Mouse (Mus musculus) c-Kit-negative CD71-positive TER-119-positive erythroid progenitor cells, embryonic 14.5 days (primary cell): ENCODE results near the gene Nr4a2.
A peak's percentile ranks its signal among the peaks of the same experiment; 100 is the strongest.

ENCODE experiments used
- DNase-seq: peaks from one replicate; pipeline ENCODE4 v3.0.0-alpha.2; 2013; ENCODE audit warnings: low read depth, low spot score

Gene Nr4a2

DNA sequence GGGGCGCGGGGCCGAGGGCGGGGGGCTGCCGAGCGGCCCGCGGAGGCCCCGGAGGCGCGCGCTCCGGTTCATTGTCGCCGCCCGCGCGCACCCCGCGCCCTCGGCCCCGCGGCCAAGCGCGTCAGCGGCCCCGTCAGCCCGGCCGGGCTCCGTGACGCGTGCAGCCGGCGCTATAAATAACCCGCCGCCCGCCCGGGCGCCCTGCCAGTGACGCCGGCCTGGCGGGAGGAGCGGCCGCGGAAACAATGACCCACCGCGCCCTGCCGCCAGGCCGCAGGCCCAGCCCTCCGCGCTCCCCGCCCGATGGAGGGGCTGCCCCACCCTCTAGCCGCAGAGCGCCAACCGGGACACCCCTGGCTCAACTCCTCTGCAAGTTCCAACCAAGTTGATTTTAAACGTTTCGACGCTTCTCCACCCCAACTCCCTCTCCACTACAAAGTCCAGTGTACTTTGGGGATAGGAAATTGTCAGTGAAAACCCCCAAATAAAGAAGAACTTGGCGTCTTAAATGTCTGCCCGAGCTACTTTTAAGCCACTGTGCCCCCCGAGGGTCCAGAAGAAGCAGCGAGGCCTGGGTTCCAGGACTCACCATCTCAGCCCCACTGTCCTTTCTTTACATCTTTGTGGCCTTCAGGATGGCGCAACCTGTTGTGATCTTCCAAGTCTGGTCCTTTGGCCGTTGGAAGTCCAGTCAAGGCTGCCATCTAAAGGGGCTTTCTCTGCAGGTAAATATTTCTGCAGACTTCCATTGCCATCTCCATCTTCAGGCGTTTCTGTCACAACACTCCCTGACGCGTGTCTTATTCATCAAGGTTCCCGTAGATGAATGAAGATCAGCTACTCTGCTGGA, at the start of gene Nr4a2:
TSS of gene Nr4a2 (minus strand) at position 13 of the 850 bp plus-strand sequence.
- no peak for DNase-seq

DNA sequence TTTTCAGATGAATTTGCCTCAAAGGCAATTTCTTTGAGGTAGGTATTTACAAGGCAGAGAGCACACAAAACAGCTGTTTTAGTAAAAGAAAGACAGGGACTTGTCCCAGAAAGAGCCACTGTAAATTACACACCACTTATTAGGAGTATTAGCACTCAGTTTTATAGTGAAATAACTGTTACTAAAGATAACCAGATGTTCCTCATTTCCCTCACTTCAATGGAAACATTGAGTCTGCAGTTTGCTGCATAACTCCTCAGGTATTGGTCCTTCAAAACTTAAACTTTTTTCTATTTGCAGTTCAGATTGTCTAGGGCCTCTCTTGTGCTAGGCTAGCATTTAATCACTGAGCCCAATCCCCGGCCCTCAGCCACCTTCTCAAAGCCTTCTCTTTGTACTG, 41.6 kb upstream of the Nr4a2 start:
- DNase-seq: no peak

DNA sequence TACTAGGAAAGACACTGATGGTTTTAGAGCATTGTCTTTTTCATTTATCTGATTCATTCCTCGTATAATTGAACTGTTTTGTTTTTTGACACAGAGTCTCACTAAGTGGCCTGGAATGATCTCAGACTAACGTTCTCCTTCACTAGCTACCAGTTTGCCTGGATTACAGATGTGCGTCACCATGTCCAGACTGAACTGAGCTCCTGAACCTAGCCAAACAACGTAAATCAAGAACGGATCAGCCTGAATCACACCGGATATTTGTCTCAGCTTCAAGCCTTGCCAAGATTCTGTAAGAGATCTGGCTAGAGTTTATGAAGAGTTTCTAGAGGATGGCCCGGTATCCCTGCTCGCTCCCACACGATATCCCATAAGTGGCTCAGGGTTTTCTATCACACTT, 33.0 kb upstream of the Nr4a2 start:
- no peak for DNase-seq

DNA sequence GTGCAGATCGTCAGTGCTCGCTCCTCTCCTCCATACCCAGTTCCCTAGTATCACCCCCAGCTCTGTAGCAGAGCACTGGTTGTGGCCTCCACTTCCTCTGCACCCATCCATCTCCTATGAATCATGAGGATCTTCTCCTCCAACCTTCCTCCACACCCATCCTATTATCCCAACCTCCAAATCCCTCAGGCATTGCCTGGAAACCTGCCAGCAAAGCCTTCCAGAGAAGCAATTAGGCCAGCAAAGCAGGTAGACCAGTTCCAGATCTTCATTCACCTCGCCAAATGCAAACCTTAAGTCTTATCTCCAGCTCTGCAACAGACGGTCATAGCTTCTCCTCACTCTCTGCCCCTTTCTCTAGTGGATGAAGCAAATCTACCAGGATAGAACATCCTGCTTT, 26.0 kb upstream of the Nr4a2 start:
- DNase-seq: no peak

DNA sequence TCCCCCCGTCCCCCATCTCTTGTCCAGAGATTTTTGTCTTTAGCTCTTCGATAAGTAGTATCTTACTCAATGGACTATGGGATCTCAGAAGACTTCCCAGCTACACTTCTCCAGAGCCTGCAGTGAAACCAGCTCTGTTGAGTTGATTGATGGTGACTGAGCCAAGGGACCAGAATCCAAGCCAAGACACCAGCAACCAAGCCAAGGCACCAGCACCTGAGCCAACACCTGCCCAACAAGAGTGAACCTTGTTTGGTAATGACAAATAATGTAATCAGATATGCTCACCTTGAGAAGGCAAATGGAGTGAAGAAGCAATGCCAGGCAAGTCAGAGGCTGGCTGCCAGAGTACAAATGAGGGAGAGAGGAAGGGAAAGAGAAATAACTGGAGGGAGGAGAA, 24.4 kb upstream of the Nr4a2 start:
- no peak for DNase-seq

DNA sequence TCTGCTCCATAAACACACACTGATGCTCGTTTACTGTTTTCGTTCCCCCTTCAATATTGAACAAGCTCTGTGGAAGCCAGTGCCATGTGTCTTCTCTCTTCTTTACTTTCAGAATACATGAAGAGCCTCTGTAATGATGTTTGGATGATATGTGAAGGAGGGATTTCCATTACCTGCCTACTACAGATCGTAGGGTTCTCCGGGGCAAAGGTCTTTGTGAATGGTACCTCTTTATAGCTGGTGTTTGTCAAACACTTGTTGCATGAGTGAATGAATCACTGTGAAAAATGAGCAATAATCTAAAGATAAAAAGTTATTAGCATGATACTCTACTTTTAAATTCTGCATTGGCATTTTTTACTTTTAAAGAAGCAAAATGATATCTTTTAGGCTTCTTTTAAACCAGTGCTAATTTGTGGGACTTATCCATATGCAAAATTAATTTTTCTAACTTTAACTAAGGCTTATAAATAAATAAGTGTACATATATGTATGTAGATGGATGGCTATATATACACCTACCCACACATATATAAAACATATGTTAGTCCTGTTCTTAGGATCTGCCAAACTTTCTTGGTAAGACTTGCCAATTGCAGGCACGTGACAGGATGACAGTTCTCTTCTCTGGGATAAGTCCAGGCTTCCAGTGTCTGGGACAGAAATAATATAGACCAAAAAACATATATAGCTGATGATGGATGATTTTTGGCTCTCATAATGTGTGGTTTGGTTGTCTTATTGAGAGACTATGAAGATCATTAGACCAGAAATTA, 22.0 kb upstream of the Nr4a2 start:
- DNase-seq: no peak

DNA sequence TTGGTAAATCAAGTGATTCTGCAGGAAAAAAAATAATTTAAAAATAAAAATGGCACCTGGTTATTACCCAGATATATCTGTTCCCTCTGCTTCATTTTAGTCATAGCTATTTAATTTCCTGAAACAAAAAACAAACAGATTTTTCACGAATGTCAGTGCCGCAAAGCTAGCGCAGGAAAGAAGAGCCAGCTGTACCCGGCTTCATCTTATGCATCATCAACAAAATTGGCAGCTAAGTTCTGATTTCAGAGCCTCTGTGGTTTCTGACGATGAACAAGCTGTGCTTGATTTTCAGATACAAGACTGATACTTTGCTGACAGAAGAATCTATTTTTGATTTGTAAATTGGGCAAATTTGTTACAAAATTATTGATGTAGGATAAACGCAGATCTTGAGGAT, 14.8 kb upstream of the Nr4a2 start:
- no peak for DNase-seq

DNA sequence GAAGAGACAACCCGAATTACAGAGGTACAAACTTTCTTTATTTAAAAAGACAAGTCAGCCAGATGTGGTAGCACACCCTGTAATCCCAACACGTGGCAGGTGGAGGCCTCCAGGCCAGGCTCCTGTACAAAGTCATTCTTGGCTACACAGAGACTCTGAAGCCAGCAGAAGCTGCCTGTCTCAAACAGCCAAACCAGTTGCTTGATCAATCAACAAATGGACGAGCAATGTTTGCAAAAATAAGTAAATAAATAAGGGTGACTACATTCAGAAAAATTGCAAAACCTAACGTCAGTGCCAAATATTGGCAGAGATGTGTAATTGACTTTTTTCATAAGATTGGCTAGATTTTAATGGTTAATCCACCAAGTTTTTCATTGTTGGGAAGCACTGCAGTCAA, 3.7 kb upstream of the Nr4a2 start:
- no peak for DNase-seq

DNA sequence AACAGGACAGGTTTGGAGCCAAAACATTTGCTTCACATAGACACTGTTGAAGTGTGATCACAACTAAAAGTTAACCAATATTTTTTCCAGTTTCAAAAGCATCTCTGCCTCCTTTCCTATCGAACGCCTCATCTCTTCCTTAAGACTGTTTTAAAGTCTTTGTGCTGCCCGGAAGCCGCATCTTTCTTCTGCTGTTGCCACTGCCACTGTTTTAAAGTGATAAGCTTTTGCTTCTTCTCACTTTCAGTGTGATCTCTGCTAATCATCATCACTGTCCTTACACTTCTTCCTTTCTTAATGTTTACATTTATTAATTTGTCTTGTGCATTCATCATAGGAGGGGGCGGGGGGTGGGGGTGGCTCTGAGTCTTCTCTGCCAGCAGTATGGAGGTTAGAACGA, 2.1 kb upstream of the Nr4a2 start:
- no peak for DNase-seq

DNA sequence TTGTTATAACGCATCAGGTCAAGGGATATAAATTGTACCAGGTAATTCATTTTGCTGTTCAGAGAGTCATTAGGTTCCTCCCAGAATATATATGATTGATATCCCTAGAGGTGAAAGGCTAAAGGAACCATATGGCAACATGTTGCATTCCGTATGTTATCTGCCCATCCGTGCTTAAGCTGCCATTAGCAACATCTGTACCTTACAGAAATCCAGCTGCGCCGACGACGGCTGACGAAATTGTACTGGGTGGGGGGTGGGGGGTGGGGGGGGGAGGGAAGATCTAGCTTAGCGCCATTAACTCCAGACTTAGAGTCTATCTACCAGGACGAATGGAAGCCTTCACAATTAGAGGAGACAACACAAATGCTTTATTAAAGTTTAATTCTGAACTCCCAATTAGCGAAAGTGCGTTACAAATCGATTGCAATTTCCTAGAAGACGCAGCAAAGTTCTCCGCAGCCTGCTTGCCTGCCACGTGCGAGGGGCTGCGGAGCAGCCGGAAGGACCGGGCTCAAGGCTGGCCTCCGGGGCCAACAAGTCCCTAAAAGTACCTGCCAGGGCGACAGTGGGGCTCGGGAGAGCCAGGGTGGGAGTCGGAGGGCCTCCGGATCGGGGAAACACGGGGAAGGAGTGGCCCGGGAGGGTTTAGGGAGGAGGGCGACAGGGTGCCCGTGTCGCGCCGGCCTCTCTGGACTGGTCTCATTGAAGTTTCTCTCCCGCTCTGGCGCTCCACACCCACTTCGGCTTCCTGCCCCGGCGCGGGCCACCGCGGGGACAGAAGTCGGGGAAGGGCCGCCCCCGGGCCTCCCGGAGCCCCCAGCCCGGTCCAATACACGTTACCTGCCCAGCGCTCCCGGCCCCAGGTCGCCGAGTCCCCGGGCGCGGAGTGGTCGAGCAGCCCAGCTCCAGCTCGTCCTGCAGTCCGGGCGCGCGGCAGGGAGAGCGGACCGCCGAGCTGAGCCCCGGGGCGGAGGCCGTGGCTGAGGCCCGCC, 520 bp downstream of the Nr4a2 start:
- no peak for DNase-seq

DNA sequence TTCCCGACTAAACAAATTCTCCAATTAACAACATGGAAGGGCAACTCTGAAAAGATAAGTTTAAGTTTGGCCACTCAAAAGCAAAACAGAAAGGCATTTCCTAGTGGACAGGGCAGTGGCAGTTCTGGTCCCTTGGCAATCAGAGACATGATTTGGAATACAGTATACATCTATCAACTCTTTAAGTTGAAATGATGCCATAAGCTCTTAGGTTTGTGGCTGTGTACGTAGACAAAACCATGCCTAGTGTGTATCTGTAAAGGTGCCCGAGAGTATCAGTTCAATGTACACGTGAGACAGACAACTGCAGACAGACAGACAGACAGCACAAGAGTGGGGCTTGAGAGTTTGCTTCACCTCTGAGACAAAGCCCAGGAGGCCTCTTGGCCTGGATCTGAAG, 2.7 kb downstream of the Nr4a2 start:
- DNase-seq: no peak

DNA sequence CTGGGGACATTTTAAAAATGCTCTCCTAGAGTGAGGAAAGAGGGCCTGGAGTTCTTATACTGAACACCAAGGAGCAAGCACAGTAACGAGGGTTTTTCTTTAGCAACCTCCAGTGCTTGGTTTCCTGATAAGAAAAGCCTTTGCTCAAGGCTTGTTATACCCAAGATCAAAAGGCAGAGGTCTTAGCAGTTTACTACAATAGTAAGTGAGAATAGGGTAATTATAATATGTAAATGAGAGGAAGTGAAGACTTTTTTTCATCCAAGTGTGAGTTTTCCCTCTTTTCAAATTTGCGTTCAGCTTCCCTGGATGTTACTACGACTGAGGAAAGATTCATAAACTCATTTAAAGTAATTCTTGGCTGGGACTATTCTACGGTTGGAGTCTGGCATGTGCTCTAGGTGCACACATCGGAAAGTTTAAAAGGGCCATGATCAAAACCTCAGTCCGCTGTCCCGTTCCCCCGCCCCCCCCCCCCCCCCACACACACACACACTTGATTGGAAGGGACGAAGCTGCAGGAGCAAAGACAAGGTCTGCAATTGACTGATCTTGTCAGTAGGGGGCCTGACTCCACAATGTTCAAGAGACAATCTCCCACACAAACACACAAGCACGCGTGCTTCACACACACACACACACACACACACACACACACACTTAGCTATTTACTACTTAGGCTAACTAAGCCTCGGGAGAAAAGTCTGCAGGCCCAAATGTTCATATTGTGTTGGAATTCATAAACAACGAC, 6.4 kb downstream of the Nr4a2 start:
- peak; percentile 36 for DNase-seq

DNA sequence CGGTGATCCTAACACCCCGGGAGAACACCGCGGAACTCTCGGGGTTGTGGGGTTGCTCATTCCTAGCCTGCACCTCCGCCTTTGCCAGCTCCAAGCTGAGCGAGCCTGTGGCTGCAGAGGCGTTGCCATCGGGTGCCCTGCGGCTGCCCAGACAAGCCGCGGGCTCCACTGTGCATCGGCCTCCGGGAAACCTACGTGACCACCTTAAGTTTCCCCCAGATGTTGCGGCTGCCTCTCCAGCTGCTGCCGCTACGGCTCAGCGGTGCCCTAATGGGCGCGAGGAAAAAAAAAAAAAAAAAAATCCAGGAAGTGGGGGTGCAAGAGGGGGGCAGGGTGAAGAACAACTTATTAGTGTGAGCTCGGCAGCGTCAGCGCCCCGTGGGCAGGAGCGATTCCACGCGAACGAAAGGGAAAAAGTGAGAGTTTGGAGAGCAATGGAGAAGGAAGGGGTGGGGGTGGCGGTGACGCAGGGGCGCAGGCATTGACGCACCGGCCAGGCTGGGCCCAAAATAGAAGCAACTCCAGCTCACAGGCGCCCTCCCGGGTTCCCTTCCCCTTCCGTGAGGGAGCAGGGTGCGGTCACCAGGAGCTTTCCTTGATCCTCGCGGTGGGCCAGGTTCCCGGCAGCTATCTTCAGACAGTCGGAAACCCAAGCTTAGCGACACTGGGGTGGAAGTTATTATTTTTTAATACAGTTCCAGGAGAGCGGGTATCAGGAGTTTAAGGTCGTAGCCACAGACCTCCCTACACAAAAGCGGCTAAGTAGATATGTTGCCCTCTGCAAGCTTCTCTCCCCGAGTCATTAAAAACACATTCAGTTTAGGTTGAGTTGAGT, 7.2 kb downstream of the Nr4a2 start:
- no peak for DNase-seq

DNA sequence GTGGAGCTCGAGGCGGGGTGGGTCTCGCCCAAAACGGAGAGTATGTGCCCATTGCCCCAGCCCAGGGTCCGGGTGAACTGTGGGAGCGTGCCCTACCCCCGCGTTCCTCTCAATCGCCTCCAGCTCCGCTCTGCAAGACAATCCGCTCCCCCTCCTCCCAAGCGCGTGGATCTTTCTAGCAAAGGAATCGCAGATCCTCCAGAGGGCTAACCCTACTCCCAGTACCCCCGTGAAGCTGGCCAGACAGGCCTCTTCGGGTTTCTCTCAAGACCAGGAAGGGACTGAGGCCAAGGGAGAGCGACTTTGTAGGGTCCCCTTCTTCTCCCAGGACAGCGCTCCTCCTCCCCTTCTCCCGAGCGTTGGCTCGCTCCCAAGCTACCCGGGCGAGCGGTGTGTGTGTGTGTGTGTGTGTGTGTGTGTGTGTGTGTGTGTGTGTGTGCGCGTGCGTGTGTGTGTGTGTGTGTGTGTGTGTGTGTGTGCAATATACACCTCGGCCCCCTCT, 7.9 kb downstream of the Nr4a2 start:
- no peak for DNase-seq

DNA sequence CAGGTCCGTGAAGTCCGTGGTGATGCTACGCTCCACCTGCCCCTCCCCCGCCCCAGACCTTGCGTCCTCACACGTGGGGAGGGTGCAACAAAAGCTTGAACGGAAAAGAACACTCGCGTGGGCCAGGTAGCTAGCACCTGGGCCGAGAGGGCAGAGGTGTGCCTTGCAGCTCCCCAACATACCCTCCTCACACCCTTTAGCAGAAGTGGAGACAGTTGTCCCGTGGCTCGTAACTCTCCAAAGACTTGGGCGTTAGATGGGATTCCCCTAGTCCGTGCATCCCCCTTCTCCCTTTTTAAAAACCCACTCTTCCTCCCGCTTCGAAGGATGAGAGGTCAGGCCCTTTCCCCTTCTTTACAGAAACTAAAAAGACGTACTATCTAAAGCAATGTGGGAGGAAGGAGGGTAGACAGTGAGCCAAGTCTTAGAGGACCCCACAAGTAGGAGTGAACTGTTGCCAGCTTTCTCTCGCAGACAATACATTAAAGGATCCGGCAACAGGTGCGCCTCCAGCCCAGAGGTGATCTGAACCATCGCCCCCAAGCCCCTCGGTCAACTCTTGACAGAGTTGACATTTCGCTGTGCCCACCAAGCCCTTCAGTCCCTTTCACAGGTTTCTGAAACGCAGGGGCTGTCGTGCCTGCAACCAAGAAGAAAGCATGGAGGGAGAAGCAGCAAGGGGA, 8.5 kb downstream of the Nr4a2 start:
- DNase-seq: no peak

DNA sequence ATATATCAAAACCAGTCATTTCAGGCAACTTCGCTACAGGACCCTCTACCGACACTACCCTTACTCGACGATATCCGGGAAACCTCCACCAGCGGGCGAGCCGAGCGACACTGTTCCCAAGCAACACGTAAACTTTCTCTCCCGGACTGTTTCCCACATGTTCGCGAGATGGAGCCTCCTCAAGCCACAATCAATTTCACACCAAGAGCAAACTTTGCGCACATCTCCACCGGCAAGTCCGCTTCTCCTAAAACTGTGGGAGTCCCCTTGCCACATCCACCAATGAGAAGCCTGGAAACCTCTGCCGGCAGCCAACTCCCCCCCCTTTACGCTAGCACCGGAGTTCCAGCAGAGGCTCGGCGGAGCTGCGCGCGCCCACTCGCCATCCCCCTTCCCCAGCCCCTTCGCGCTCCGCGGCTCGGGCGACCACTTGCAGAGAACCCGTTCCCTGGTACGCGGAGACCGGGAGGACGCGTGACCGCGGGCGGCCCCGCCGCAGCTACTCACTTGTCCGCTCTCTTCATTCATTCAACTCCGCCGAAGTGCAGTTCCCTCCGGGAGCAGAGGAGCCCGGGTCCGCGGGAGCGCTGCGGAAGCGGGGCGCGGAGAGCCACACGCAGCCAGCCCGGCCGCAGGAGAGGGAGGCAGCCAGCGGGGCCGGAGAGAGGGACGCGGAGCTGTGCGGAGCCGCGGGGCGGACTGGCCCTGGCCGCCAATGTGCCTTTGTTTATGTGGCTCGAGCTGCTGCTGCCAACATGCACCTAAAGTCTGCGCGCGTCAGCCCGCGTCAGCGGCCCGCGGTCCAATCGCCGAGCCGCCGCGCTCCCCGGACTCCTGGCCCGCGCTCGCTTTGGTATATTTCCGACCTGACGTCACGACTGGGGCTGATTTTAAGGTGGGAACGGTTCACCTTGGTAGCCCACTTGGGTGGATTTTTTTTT, 9.3 kb downstream of the Nr4a2 start:
- DNase-seq: no peak

DNA sequence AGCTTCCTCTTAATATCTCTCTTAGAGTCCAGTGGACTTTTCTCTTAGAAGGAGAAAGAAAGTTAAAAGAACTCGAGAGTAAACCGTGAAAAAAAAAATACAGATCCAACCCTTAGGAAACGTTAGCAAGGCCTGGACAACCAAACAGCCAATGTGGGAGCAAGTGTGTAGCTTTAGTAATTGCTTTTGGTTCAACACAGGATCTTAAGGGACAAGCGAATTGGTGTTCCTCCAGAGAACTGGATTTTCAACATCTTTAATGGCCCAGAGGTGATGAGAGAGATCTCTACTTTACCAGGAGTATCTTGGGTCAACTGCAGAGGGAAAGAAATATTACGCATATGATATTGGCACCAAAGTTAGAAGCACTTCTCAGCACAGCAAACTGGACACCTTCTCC, 10.4 kb downstream of the Nr4a2 start:
- DNase-seq: no peak

DNA sequence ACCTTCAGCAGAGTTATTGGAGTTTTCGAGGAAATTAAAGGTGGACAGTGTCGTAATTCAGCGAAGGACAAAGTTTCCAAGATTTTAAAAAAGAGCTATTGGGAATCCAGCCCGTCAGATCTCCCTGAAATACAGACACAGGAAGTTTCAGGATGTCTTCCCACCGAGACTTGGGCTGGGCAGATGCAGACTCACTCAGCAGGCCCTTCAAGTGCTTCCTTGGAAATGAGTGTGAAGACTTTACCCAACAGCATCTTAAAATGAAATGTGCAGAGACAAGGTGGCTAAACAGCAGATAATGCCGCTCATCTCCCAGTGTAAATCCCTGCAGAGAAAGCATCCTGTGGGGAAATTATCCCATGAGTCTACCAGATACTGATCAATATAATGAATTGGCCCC, 10.9 kb downstream of the Nr4a2 start:
- no peak for DNase-seq
